Mouse (Mus musculus) MN1 (cell line): ENCODE data around the gene Cep170b.

Experiments
- DNase-seq: peaks from one replicate; pipeline ENCODE4 v3.0.0-alpha.2; 2016; ENCODE audit warnings: low spot score

Cep170b gene

GRCm38 (mm10) chr12:112737081-112737480, 16.8 kb downstream of the Cep170b start:
- no peak for DNase-seq

- DNase-seq: peak; percentile 75
Observed at GRCm38 (mm10) chr12:112737761-112738160, 17.5 kb downstream of the Cep170b start.

- DNase-seq: no peak
Observed at GRCm38 (mm10) chr12:112738281-112739022, 18.2 kb downstream of the Cep170b start.

- DNase-seq: no peak
Observed at GRCm38 (mm10) chr12:112739023-112739568, 18.8 kb downstream of the Cep170b start.

GRCm38 (mm10) chr12:112742768-112743167, 22.5 kb downstream of the Cep170b start:
- no peak for DNase-seq

GRCm38 (mm10) chr12:112743168-112743975, 23.1 kb downstream of the Cep170b start:
- peak; percentile 85 for DNase-seq

GRCm38 (mm10) chr12:112744211-112744610, 24.0 kb downstream of the Cep170b start:
- no peak for DNase-seq

- DNase-seq: peak; percentile 34
Observed at GRCm38 (mm10) chr12:112744891-112745580, 24.8 kb downstream of the Cep170b start.

GRCm38 (mm10) chr12:112745716-112746115, 25.5 kb downstream of the Cep170b start:
- no peak for DNase-seq

GRCm38 (mm10) chr12:112746461-112746807, 26.2 kb downstream of the Cep170b start:
- no peak for DNase-seq

- peak; percentile 89 for DNase-seq
Observed at GRCm38 (mm10) chr12:112746808-112747605, 26.8 kb downstream of the Cep170b start.

GRCm38 (mm10) chr12:112747606-112747970, 27.3 kb downstream of the Cep170b start:
- DNase-seq: peak; percentile 28

GRCm38 (mm10) chr12:112750976-112751375, 30.7 kb downstream of the Cep170b start:
- DNase-seq: no peak

GRCm38 (mm10) chr12:112752399-112752798, 32.1 kb downstream of the Cep170b start:
- no peak for DNase-seq

- no peak for DNase-seq
Observed at GRCm38 (mm10) chr12:112755900-112756299, 35.6 kb downstream of the Cep170b start.

- no peak for DNase-seq
Observed at GRCm38 (mm10) chr12:112757896-112758295, 37.6 kb downstream of the Cep170b start.

- no peak for DNase-seq
Observed at GRCm38 (mm10) chr12:112759471-112759870, 39.2 kb downstream of the Cep170b start.

- DNase-seq: no peak
Observed at GRCm38 (mm10) chr12:112760154-112760926, 40.1 kb downstream of the Cep170b start, which contains the start of gene Pld4. TSS of gene Pld4 (plus strand) at chr12:112760655.

GRCm38 (mm10) chr12:112761411-112761810, 41.2 kb downstream of the Cep170b start:
- no peak for DNase-seq

GRCm38 (mm10) chr12:112762018-112762417, 41.8 kb downstream of the Cep170b start:
- no peak for DNase-seq

GRCm38 (mm10) chr12:112763176-112763575, 42.9 kb downstream of the Cep170b start:
- DNase-seq: no peak
